Mouse (Mus musculus): ENCODE measurements around the gene Krtap19-9b. TPM values are rescaled to one million over a fixed set of nuclear protein-coding genes. Genes with fewer than 3 reads are reported as not detected.

The Krtap19-9b gene
- total RNA-seq (2021): not detected

DNA sequence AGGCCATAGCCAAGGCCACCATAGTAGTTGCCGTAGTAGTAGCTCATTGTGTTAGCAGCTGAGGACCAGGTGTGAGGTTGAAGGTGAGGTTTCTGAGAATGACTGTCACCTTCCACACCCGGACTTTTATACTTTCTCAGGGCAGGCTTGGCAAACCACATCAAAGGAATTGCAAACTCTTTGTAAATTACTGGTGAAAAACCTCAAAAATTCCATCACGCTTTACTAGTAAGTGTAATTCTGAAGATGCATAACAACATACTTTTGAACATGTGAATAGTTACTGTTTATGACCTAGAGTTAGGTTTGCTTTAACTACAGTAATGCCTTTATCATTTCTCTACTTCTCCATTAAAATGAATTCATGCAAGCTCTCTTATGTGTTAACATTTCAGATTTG is at the start of gene Krtap19-9b:
TSS of gene Krtap19-9b (minus strand) at position 101 of the 400 bp plus-strand sequence.
- intact Hi-C loops (cut with DNase I): no loop called here
- no peak for DNase-seq (ENCODE audit: low spot score in 2 of 2)

DNA sequence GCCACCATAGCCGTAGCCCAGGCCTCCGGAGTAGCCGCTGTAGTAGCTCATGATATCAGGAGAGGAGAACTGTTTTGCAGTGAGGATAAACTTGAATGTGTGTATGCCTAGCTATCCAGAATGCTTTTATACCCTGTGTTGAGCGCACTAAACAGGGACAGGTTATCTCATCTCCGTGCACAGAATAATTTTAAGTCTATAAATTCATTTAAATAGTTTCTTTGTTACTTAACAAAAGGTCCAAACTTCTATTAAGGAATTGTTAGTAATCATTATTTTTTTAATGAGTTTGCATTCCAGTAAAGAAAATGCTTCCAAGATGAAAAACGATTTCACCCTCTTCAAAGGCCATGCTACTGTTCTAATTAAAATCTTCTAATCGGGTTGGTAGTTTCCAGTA is 30.7 kb upstream of the Krtap19-9b start, which contains the start of gene Krtap16-3:
TSS of gene Krtap16-3 (minus strand) at position 101 of the 400 bp plus-strand sequence.
- intact Hi-C loops (cut with DNase I): no loop called here

DNA sequence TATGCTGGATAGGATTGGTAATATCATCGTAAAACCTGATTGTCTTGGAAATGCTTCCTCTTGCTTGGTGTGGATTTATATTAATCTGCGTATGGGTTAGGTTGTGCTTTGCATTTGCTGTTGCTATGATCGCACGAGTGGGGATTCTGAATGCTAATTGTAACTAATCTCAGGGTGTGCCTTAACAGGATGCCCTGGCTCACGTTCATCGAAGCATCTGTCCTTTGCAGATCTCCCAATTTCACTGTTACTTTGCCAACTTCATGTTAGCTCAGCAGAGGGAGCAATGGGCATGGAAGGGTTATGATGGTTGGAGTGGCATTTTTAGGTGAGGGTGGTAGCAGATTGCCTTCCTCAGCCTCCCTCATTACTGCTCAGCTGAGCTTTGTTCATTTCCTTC is 9.0 kb upstream of the Krtap19-9b start:
- intact Hi-C loops (cut with DNase I): no loop called here
- no peak for DNase-seq (ENCODE audit: low spot score in 2 of 2)

More for the DNA sequence above, 30.7 kb upstream of the Krtap19-9b start, which contains the start of gene Krtap16-3:
- no peak for DNase-seq (ENCODE audit: low spot score in 2 of 2)

DNA sequence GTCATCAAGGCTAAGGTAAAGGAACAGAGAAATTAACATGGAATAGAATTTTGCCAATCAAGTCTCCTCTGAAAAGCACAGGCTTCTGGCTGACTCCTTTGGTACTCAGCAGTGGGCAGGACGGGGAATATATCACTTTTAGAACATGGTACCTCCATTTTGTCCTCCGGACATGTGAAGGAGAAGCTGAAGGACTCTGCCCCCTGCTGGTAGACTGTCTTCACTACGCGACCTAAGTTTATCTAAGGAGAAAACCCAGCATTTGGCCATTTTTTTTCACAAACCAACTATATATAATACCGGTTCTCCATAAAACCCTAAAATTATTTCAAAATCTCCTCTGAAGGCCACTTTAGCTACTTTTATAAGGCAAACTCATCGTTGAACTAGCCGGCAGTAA is 6.2 kb upstream of the Krtap19-9b start:
- DNase-seq (ENCODE audit: low spot score in 2 of 2): no peak
- intact Hi-C loops (cut with DNase I): no loop called here

DNA sequence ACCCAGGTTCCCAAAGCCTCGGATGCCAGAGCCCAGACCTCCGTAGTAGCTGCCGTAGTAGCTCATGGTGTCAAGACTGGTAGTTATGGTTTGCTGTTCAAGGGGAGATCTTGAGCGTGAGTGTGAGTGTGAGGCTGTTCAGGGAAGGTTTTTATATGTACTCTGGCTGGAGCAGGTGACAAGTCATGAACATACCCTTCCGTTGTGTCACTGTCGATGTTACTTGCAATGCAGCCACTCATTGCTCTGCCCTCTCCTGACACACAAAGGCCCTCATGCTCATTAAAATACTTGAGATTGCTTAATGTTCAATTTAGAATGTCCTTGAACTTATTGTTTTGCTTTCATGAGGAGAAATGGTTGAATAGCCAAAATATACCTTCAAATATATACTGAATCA is 35.7 kb downstream of the Krtap19-9b start, which contains the start of gene Krtap19-5:
TSS of gene Krtap19-5 (minus strand) at position 101 of the 400 bp plus-strand sequence.
- no peak for DNase-seq (ENCODE audit: low spot score in 2 of 2)
- intact Hi-C loops (cut with DNase I): no loop called here

DNA sequence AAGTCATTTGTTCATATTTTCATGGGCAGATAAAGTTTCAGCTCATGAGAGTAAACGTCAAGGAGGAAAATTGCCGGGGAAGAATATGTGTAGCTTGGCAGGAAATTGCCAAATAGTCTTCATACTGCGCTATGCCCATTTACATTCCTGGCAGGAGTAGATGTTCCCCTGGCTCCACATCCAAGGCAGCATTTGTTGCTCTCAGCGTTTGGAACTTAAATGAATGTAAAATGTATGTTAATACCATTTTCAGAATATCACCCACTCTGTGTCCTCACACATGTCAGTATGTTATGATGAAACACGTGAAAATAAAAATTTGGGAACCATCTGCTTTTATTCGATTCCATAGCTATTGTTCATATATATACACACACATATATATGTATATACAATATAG is 45.2 kb downstream of the Krtap19-9b start:
- intact Hi-C loops (cut with DNase I): no loop called here

DNA sequence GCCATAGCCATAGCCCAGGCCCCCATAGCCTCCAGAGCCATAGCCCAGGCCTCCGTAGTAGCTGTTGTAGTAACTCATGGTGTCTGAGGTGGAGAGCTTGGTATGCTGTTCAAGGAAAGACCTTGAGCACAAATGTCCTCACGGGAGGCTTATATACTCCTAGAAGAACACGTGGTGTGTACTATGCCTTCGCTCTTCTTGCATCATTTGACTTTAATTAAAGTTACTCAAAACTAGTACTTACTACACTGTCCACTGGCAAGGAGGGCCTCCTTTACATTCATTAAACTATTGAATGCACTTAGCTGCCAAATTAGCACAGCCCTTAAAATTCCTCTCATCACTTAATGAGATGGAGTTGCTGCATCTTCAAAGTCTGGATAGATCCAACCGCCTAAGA is 47.1 kb downstream of the Krtap19-9b start, which contains the start of gene Krtap19-4:
TSS of gene Krtap19-4 (minus strand) at position 101 of the 400 bp plus-strand sequence.
- intact Hi-C loops (cut with DNase I): no loop called here
- no peak for DNase-seq (ENCODE audit: low spot score in 2 of 2)

More for the DNA sequence above, 45.2 kb downstream of the Krtap19-9b start:
- no peak for DNase-seq (ENCODE audit: low spot score in 2 of 2)

Other genes with a start within 250 kb of the Krtap19-9b start
- not detected for gene 2310061N02Rik, start 224.3 kb downstream of the Krtap19-9b start, total RNA-seq (2021)
- gene Krtap13-1, start 203.4 kb downstream of the Krtap19-9b start, total RNA-seq (2021): not detected
- not detected for gene Krtap13, start 180.6 kb downstream of the Krtap19-9b start, total RNA-seq (2021)
- not detected for gene 2310034C09Rik, start 173.4 kb downstream of the Krtap19-9b start, total RNA-seq (2021)
- gene 2310057N15Rik, start 158.1 kb downstream of the Krtap19-9b start, total RNA-seq (2021): not detected
- gene Gm5965, start 154.4 kb downstream of the Krtap19-9b start, total RNA-seq (2021): not detected
- gene Gm20741, start 120.0 kb downstream of the Krtap19-9b start, total RNA-seq (2021): not detected
- gene Krtap15, start 112.0 kb downstream of the Krtap19-9b start, total RNA-seq (2021): not detected
- not detected for gene Krtap14, start 106.1 kb downstream of the Krtap19-9b start, total RNA-seq (2021)
- gene Krtap19-1, start 62.9 kb downstream of the Krtap19-9b start, total RNA-seq (2021): not detected
- gene Krtap19-2, start 58.0 kb downstream of the Krtap19-9b start, total RNA-seq (2021): not detected
- not detected for gene Krtap19-3, start 54.2 kb downstream of the Krtap19-9b start, total RNA-seq (2021)
- not detected for gene Krtap19-4, start 47.2 kb downstream of the Krtap19-9b start, total RNA-seq (2021)
- gene Krtap19-5, start 35.8 kb downstream of the Krtap19-9b start, total RNA-seq (2021): not detected
- gene Krtap16-3, start 30.6 kb upstream of the Krtap19-9b start, total RNA-seq (2021): not detected
- not detected for gene Krtap22-2, start 78.5 kb upstream of the Krtap19-9b start, total RNA-seq (2021)
- not detected for gene Gm10229, start 83.0 kb upstream of the Krtap19-9b start, total RNA-seq (2021)
- gene Krtap6-1, start 99.4 kb upstream of the Krtap19-9b start, total RNA-seq (2021): not detected
- not detected for gene Gm10228, start 109.2 kb upstream of the Krtap19-9b start, total RNA-seq (2021)
- gene Krtap6-5, start 115.6 kb upstream of the Krtap19-9b start, total RNA-seq (2021): not detected
- gene 1110025L11Rik, start 131.7 kb upstream of the Krtap19-9b start, total RNA-seq (2021): not detected
- gene Krtap6-3, start 151.8 kb upstream of the Krtap19-9b start, total RNA-seq (2021): not detected
- not detected for gene Gm6358, start 208.6 kb upstream of the Krtap19-9b start, total RNA-seq (2021)
- not detected for gene Gm10061, start 218.8 kb upstream of the Krtap19-9b start, total RNA-seq (2021)
- not detected for gene Gm9789, start 225.7 kb upstream of the Krtap19-9b start, total RNA-seq (2021)
- gene Gm7735, start 237.2 kb upstream of the Krtap19-9b start, total RNA-seq (2021): not detected
- gene 1110057P08Rik, start 242.5 kb upstream of the Krtap19-9b start, total RNA-seq (2021): not detected